Mouse (Mus musculus) ZHBTc4 (cell line): ENCODE data around the gene Fam120a.

ENCODE experiments used
- DNase-seq: peaks from one replicate; pipeline ENCODE4 v3.0.0-alpha.2; 2011; ENCODE audit warnings: low read depth, low spot score

Gene Fam120a

DNA sequence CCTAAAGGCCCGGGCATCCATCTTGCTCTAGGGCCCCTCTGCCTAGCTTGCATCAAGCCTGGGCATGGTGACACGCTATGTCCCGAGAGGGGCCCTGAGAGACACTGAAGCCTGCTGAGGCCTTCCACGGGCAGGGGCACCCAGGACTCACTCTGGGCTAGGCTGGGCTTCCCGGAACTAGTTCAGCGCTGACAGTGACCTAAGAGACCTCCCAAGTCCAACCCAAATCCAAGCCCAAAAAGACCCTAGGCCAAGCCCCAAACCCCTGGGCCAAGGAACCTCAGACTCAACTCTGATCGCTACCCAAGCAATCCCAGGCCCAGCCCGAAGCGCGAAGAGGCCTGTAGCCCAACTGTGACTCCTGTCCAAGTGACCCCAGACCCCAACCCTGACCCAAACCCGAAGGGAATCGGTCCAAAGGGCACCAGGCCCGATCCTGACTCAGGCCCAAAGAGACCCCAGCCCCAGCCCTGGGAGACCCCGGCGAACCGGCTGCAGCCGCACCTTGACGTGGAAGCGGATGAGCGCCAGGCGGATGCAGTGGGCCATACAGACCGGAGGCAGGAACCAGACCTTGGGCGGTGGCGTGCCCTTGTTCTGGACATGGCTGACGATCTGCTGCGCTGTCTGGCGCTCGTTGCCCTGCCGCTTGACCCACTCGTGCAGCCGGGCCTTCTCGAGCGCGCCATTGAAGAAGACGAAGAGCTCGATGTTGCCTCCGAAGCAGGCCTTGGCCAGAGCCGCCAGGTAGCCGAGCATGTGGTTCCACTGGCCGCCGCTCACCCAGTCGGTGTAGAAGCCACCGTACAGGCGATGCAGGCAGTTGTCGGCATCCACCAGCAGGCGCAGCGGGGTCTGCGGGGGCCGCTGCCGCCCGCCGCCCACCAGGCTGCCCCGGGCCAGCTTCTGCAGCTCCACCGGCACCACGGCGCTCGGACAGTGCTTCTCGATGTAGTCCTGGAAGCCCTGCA is 681 bp downstream of the Fam120a start:
- DNase-seq, result peak; percentile 67

DNA sequence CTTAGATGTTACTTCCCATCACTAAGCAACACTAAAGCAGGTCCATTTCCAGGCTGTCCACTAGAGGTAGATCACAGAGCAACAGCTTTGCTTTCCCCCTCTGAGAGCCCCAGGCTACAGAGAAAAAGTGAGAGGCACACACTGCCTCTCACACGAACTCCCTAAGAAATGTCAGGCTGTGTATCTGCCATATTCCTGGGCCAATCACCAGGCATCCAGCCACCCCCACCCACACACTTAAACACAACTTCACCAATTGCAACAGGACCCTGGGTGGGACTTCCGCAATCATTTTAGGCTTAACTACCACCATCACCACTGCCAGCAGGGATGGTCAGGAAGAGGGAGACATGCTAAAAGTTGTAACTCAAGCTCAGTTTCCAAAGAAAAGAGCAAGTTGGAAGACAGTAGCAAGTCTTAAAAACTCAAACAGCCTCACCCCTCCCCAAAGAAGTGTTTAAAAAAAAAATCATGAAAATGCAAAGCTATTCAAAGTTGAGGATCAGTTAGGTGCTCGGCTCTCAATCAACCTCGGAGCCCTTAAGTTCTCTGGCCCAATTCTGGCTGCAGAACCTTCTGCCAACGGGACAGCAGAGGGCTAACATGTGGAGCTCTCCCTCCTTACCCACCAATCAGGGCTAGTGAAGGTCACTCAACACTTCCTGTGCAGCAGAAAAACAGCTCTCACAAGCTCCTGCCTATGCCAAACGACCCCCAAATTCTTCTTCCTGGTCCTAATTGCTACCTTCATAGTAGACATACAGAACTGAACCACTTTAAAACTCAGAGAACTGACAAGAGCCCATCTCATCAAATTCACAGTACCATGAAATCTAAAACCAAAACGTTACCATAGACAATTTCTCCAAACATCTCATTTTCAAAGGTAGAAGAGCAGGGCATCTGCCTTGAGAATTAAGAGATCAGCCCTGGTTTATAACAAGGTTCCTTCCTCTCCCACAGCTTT is 2.0 kb downstream of the Fam120a start:
- DNase-seq, result peak; percentile 86

DNA sequence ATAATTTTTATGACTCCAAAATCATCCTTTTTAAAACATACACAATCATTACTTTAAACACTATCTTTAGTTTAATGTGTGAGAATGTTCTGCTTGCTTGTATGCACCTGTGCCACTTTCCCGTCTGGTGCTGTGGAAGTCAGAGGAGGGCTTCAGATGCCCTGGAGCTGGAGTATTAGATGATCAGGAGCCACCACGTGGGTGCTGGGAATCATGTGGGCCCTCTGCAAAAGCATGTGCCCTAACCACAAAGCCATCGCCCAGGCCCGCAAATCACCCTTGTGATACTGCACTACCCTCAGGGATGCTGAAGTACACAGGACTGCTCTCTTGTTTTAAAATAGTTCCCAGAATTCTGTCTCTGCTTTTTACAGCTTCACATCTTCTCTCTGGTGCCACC is 3.0 kb downstream of the Fam120a start:
- DNase-seq, result no peak

DNA sequence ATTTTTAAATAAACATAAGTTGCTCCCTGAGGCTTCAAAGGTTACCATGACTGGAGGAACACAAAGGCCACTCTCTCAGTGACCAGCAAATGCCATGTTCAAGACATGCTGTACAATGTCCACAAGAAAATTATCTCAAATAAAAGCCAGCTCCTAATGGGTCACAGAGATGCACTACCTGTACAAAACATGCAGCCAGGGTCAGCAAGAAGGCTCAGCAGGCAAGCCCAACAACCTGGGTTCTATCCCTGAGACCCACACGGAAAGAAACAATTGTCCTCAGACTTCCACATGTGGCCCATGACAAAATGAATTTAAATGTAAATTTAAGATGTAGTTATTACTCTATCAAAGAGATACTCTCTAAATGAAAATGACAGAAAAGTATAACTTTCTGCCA is 4.7 kb downstream of the Fam120a start:
- DNase-seq, result no peak

DNA sequence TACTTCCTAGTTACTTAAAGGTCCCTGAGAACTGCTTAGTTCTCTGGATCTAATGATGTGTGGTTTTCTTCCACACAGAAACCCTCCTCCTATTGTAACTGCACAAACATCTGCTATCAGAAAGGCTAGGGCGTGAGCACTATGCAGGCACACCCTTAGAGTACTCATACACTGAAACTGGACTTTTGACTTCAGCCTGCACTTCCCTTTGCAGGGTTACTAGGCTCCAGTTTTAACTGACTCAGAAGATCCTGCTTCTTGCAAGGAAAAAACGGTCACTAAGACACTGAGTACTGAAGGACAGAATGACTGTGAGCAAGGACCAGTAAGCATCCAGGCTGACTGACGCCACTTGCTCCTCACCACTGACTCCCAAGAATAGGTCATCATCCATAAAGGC is 5.3 kb downstream of the Fam120a start:
- DNase-seq, result peak; percentile 47

DNA sequence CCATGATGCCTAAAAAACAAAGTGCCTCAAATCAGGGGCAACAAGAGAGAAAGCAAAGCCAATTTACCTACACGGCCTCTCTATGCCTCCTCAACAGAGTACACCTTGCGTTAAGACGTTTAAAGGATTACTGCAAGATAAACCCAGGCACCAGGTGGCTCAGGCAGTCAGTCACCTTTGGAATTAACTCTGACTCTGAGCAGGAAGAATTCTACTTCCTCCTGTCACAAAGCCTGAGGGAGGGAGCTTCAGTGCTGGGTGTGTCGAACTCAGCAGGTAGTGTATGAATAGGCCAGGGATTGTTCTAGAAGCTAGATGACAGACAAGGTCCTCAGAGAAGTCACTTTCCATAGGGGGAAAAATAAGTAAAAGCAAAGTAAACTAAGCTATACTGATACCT is 9.2 kb downstream of the Fam120a start:
- DNase-seq, result peak; percentile 51

DNA sequence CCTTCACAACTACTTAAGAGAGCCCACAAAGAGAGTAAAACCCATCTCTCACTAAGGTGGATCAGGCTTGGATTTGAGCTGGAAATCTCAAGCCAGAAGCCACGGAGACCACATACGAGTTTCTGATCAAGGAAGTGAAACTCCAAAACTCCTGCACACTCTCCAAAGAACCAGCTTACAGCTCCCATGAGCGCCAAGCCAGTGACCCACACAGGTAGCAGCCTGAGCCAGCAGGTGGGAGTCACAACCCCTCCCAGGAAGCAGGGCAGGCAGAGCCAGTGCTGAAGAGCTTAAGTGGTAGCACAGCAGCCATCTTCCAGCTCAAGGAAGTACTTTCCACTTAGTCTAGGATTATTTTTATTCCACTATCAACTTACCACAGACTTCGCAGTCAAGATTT is 13.0 kb downstream of the Fam120a start:
- DNase-seq, result peak; percentile 51

DNA sequence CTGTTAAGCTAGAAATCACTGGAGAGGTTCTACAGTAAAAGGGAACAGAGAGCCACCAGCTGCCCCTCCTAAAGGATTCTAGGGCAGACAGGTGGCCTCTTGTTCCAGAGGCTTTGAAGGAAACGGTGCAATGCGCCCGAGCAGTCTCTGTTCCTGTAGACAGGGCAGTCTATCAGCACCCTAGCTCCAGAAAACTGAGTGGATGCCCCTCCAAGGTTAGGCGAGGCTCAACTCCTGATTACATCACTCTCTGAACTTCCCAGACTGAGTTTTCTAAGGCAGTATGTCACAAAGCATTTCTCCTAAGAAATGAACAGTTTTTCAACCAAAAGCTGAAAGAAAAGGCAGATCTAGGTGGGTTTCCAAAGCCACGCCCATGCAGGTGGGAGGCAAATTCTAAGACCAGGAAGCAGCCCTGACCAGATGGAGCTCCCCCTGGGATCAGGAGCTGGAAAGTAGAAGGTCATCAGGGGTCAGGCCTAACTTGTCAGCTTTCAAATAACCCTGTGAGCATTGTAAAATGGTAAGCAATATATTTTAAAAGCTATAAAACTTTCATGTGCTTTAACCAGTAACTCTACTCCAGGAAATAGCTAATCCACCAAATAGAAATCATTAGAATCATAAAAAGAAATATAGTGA is 17.1 kb downstream of the Fam120a start:
- peak; percentile 35 for DNase-seq

DNA sequence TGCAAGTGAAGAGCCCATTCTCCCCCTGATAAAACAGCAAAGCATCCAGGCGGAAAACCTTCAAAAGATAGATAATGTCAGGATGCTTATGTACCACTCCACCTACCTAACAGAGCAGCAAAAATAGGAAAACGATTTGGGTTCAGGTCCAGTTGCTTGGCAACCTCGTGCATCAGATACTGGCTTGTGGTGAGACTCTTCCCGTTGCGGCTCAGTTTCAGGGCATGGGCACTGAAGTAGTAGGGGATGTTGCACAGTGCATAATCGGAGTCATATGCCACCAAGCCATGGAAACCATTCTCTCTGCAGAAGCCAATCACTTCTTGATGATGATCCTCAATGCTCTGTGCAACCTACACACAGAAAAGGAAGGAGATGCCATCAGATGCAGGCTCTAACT is 18.9 kb downstream of the Fam120a start:
- DNase-seq, result no peak

DNA sequence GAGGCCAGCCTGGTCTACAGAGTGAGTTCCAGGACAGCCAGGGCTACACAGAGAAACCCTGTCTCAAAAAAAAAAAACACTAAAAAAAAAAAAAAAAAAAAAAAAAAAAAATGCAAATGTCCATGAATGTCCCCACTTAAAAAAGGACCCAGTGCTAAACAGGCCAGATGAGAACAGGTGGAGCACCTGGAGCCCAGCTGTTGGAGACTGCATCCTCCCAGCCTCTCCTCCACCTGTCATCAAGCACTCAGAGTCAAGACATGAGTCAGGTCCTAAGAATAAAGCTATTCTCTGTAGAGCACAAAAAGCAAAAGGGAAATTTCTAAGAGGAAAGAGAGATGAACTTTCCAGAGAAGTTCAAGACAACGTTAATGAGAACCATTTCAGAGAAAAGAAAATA is 23.2 kb downstream of the Fam120a start:
- DNase-seq, result no peak

DNA sequence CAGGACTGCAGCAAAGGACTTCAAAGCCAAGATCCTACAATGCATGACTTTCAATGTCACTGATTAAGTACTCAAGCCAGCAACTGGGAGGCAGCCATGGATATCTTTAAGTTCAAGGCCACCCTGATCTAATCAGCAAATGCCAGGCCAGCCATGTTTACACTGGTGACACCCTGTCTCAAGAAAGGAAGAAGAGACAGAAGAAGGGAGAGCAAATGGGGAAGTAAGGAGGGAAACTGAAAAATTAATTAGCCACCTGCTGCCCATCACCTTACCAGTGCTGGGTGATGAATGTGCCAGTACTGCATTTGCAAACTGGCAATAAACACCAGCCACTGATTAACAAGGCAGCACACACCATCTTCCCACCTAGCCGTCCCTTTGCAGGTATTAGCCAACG is 25.3 kb downstream of the Fam120a start:
- peak; percentile 22 for DNase-seq

DNA sequence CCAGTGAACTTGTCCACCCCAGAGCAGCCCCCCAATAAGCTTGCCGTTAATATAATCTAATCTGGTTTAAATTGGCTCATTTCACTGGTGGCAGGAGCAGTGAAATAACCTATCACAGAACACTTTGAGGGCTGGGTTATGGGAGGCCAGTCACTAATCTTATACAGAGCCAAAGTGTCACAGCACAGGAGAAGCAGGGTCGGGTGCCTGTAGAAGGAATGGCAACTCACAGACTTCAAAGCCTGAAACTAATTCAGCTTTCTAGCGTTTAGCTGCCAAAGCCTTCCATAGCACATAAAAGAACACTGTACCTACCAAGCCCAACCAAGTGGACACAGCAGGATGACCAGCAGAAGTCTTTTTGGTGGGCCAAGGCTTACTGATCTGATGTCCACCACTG is 26.0 kb downstream of the Fam120a start:
- no peak for DNase-seq

DNA sequence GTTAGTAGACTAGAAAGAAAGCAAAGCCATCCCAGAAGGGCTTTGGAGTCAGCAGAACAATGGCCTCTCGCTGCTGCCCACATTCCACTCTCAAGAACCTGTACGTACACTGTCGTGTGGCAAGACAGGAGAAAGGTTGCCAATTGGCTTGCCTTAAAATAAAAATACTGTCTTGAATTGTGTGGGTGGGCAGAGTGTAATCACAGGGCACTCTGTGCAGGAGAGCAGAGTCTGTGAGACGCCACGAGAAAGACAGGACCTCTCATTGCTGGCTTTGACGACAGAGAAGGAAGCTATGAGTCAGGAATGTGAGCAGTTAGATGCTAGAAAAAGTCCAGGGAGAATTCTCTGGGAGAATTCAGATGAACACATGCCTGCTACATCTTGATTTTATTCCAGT is 33.2 kb downstream of the Fam120a start:
- DNase-seq, result no peak

DNA sequence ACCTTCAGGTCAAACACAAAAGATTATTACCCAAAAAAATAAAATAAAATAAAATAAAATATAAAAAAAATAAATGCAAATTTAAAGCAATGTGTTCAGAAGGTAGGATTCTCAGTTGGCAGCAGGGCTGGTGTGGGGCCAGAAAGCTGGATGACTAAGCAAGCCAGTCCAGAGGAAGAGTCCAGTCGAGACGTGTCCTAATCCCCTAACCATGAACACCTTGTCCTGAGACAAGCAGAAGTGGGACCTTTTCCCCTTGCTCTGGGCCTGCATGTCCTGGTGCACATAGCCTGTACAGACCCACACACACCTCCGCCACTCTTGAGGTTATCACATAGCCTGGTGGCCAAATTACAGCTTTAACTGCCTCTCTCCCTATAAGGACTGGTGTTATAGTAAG is 35.1 kb downstream of the Fam120a start:
- DNase-seq, result no peak

DNA sequence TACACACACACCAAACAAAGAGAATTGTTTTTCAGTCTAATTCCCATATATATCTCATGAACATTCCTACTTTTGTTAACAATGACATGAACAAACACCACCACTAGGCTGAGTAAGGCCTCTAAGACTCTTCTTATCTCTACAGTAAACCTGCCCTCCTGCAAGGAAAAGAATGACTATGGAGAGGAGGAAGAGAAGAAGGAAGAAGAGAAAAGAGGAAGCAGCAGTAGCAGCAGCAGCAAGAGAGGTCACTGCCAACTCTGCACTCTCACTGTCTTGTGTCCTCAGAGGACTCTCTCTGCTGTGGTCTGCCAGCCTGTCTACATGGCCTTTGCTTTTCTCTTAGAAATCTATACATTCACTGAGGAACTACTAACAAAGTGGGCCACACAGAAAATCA is 36.1 kb downstream of the Fam120a start:
- no peak for DNase-seq

DNA sequence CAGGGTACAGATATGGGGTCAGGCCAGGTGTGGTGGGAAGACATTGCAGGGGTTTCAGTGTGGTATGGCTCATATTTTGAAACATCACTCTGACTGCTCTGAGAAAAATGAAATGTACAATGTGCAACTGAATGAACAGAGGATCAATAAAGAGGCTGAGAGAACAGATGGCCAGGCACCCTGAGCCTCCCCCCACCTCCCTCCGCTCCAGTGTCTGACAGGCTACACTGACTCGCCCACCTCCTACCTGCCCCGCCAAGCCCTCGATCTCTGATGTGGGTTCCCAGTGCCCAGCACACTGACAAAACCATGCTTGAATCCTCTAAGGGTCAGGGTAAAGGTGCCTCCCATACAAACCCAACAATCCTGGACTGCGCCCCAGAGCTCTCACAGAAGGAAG is 36.6 kb downstream of the Fam120a start:
- no peak for DNase-seq

DNA sequence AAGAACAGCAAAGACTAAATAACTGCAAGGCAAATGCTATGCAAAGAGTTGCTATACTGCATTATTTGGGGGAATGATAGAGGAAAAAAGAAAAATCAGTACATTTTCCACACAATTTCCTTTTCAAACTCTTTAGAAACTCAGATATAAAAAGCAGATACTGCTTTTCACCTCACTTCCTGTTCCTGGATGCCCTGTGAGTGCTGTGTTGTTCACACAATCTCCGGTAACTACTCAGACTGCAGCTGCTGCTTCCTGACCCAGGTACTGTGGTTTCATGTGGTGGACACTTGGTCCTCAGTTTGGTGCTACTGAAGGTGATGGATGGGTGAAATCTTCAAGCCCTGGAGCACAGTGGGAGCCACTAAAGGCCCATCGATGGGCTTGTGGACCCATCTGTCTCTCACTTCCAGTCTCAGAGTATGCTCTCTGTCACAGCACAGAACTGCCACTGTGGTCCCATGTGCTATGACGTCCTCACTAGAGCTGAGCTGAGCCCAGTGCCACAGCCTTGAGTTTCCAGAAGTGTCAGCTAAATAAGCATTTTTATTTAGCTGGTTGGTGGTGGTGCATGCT is 38.2 kb downstream of the Fam120a start:
- no peak for DNase-seq

DNA sequence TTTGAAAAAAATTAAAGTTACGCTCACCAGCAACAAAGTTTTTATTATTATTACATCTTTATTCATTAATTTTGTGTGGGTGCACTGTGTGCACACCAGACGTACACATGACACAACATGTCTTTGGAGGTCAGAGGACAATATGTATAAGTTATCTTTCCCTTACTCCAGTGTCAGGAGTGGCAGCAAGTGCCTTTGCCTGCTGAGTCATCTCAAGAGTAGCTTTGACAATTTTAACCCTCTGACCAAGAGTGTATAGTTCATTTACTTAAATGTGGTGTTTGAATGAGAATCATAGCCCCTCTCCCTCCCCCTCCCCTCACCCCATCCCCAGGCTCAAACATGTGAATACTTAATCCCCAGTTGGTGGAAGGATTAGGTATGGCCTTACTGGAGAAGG is 40.2 kb downstream of the Fam120a start:
- DNase-seq, result no peak

DNA sequence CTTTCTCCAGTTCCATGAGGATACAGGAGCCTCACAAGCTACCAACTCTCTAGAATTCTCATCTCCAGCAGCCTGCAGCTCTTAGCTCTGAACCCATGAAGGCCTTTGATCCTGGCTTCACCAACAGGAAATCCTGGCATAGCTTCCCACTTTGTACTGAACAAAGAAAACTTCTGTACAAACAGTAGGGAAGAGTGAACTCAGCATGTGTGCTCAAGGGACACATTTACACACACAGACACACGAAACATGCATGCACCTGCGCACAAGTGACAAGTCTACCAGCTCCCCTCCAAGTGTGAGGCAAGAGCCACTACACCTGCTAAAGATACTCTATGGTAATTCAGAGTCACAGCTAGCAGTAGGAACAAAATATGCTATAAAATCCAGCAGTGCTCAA is 45.1 kb downstream of the Fam120a start:
- no peak for DNase-seq

DNA sequence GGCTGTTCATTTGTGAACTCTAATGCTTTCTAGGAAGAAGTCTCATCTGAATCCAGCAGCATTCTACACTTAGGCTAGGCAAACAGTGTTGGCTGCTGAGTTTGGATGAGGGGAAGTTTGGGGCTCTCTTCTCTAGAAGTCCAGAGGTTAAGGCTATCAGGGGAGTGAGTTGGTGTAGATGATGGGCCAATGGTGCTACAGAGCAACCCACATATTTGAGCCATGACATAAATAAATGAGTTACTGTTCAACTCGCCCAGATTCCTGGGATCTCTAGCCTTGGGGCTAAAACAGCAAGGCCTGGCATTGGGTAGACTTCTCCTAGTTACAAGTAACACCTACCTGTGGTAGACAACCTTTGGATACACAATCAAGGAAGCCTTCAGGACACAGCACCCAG is 46.6 kb downstream of the Fam120a start:
- no peak for DNase-seq

DNA sequence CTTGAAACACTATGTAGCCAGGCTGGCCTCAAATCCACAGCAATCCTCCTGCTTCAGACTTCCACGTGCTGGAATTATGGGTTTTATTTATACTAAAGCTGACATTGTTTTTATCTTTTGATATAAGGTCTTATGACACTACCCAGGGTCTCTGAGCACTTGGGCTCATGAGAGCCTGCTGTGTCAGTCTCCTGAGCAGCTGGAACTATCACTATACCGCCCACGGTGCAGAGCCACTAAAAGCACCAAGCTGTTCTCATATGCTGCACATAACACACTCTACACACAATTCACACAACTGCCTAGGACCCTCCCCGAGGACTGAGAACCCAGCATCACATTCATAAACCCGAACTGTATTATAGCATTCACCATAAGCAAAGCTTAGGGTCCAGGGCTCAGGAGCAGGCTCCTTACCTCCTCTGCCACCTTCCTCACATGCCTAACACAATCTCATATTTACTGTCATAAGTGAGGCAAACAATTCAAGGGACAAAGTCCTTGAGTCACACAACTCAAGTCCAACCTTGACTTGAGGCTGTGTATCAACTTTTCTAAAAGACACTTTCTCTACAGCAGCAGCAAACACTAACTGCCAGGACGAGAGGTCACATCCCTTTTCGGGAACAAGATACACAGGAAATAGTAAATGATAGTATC is 47.9 kb downstream of the Fam120a start:
- no peak for DNase-seq
